Mouse (Mus musculus): ENCODE measurements around the gene Dpysl4. TPM values are rescaled to one million over a fixed set of nuclear protein-coding genes. Genes with fewer than 3 reads are reported as not detected.
A peak's percentile ranks its signal among the peaks of the same experiment; 100 is the strongest.

Gene Dpysl4
- total and polyA plus RNA-seq, 2 experiments from 2014 or later: 125 to 142 TPM

GRCm38 (mm10) chr7:139096399-139096798 lies 10.6 kb downstream of the Dpysl4 start:
- ATAC-seq (no peak), DNase-seq (no peak)
- H3K27ac ChIP-seq (ENCODE audit: low read depth, low read length): no peak overlapping the region
- no peak for TF ChIP-seq CTCF (IDR thresholded peaks at IDR 0.05; ENCODE audit: low read depth)
- no peak overlapping the region for H3K4me3 ChIP-seq (ENCODE audit: low read depth, low read length)
- peaks cover 69% of the 10 kb centered on the region for H3K36me3 ChIP-seq (ENCODE audit: insufficient read depth)
- H3K27me3 ChIP-seq (ENCODE audit: insufficient read depth, low read length): no peaks in the 10 kb centered on the region
- H3K4me2 ChIP-seq (ENCODE audit: low read depth): no peak overlapping the region
- WGBS: 94% methylated on average over 6 of the region's 6 CpGs
- no peaks in the 10 kb centered on the region for H3K9me3 ChIP-seq (ENCODE audit: low read length)
- no peaks in the 10 kb centered on the region for H3K4me1 ChIP-seq (ENCODE audit: insufficient read depth)
- no peak overlapping the region for H3K9ac ChIP-seq

- Histone ChIP-seq H3K36me3 (ENCODE audit: insufficient read depth) (peaks cover 40% of the 10 kb centered on the region), H3K9me3 (ENCODE audit: low read length) (no peaks in the 10 kb centered on the region), H3K27ac (ENCODE audit: low read depth, low read length) (no peak overlapping the region), H3K4me3 (ENCODE audit: low read depth, low read length) (no peak overlapping the region), H3K4me2 (ENCODE audit: low read depth) (no peak overlapping the region), H3K4me1 (ENCODE audit: insufficient read depth) (no peaks in the 10 kb centered on the region), H3K9ac (no peak overlapping the region), H3K27me3 (ENCODE audit: insufficient read depth, low read length) (no peaks in the 10 kb centered on the region)
- no peak for ATAC-seq
- no peak for DNase-seq
- peak; percentile 17; the same call in 1 of the 2 replicates for TF ChIP-seq CTCF (IDR thresholded peaks at IDR 0.05; ENCODE audit: low read depth)
- 70% methylated on average over 12 of the region's 12 CpGs for WGBS
Observed at GRCm38 (mm10) chr7:139100531-139101095, 14.8 kb downstream of the Dpysl4 start.

- no peak for TF ChIP-seq CTCF (IDR thresholded peaks at IDR 0.05; ENCODE audit: low read depth)
- Histone ChIP-seq H3K36me3 (ENCODE audit: insufficient read depth) (peaks cover 35% of the 10 kb centered on the region), H3K4me1 (ENCODE audit: insufficient read depth) (no peaks in the 10 kb centered on the region), H3K27me3 (ENCODE audit: insufficient read depth, low read length) (no peaks in the 10 kb centered on the region), H3K27ac (ENCODE audit: low read depth, low read length) (no peak overlapping the region), H3K4me2 (ENCODE audit: low read depth) (no peak overlapping the region), H3K4me3 (ENCODE audit: low read depth, low read length) (no peak overlapping the region), H3K9me3 (ENCODE audit: low read length) (no peaks in the 10 kb centered on the region), H3K9ac (no peak overlapping the region)
- DNase-seq (no peak), ATAC-seq (no peak)
- WGBS: 77% methylated on average over 10 of the region's 10 CpGs
Observed at GRCm38 (mm10) chr7:139101286-139101804, 15.5 kb downstream of the Dpysl4 start.

- Histone ChIP-seq H3K4me1 (ENCODE audit: insufficient read depth) (no peaks in the 10 kb centered on the region), H3K4me3 (ENCODE audit: low read depth, low read length) (no peak overlapping the region), H3K27ac (ENCODE audit: low read depth, low read length) (0 out of 2 replicates have a peak overlapping the region, but pooled peaks have one; percentile 4), H3K4me2 (ENCODE audit: low read depth) (no peak overlapping the region), H3K27me3 (ENCODE audit: insufficient read depth, low read length) (no peaks in the 10 kb centered on the region), H3K36me3 (ENCODE audit: insufficient read depth) (peaks cover 33% of the 10 kb centered on the region), H3K9me3 (ENCODE audit: low read length) (no peaks in the 10 kb centered on the region), H3K9ac (no peak overlapping the region)
- no peak for DNase-seq
- ATAC-seq: no peak
- WGBS: 66% methylated on average over 3 of the region's 3 CpGs
- TF ChIP-seq CTCF (IDR thresholded peaks at IDR 0.05; ENCODE audit: low read depth): no peak
Observed at GRCm38 (mm10) chr7:139101826-139102225, 16.0 kb downstream of the Dpysl4 start.

GRCm38 (mm10) chr7:139103960-139104381 lies 18.2 kb downstream of the Dpysl4 start:
- Histone ChIP-seq H3K27ac (ENCODE audit: low read depth, low read length) (no peak overlapping the region), H3K9ac (no peak overlapping the region), H3K4me2 (ENCODE audit: low read depth) (no peak overlapping the region), H3K4me3 (ENCODE audit: low read depth, low read length) (no peak overlapping the region), H3K9me3 (ENCODE audit: low read length) (no peaks in the 10 kb centered on the region), H3K4me1 (ENCODE audit: insufficient read depth) (no peaks in the 10 kb centered on the region), H3K27me3 (ENCODE audit: insufficient read depth, low read length) (no peaks in the 10 kb centered on the region), H3K36me3 (ENCODE audit: insufficient read depth) (peaks cover 20% of the 10 kb centered on the region; the same call in 1 of the 2 replicates)
- WGBS: 52% methylated on average over 10 of the region's 10 CpGs
- TF ChIP-seq CTCF (IDR thresholded peaks at IDR 0.05; ENCODE audit: low read depth): peak; percentile 51
- DNase-seq: no peak
- ATAC-seq: no peak

GRCm38 (mm10) chr7:139105076-139105475 lies 19.3 kb downstream of the Dpysl4 start:
- TF ChIP-seq CTCF (IDR thresholded peaks at IDR 0.05; ENCODE audit: low read depth): no peak
- Histone ChIP-seq H3K4me3 (ENCODE audit: low read depth, low read length) (no peak overlapping the region), H3K4me2 (ENCODE audit: low read depth) (no peak overlapping the region), H3K9me3 (ENCODE audit: low read length) (no peaks in the 10 kb centered on the region), H3K27me3 (ENCODE audit: insufficient read depth, low read length) (no peaks in the 10 kb centered on the region), H3K4me1 (ENCODE audit: insufficient read depth) (no peaks in the 10 kb centered on the region), H3K27ac (ENCODE audit: low read depth, low read length) (no peak overlapping the region), H3K36me3 (ENCODE audit: insufficient read depth) (peaks cover 14% of the 10 kb centered on the region; the same call in 1 of the 2 replicates), H3K9ac (no peak overlapping the region)
- WGBS: 89% methylated on average over 5 of the region's 5 CpGs
- no peak for DNase-seq
- no peak for ATAC-seq

GRCm38 (mm10) chr7:139105705-139106104 lies 19.9 kb downstream of the Dpysl4 start:
- DNase-seq: no peak

More at GRCm38 (mm10) chr7:139105705-139106104, 19.9 kb downstream of the Dpysl4 start:
- no peaks in the 10 kb centered on the region for H3K27me3 ChIP-seq (ENCODE audit: insufficient read depth, low read length)
- no peak for ATAC-seq
- H3K4me1 ChIP-seq (ENCODE audit: insufficient read depth): no peaks in the 10 kb centered on the region
- H3K4me2 ChIP-seq (ENCODE audit: low read depth): no peak overlapping the region
- no peak overlapping the region for H3K27ac ChIP-seq (ENCODE audit: low read depth, low read length)
- WGBS: 81% methylated on average over 7 of the region's 7 CpGs
- no peak overlapping the region for H3K4me3 ChIP-seq (ENCODE audit: low read depth, low read length)
- no peak overlapping the region for H3K9ac ChIP-seq
- H3K9me3 ChIP-seq (ENCODE audit: low read length): no peaks in the 10 kb centered on the region
- TF ChIP-seq CTCF (IDR thresholded peaks at IDR 0.05; ENCODE audit: low read depth): no peak
- H3K36me3 ChIP-seq (ENCODE audit: insufficient read depth): peaks cover 9% of the 10 kb centered on the region; the same call in 1 of the 2 replicates

All from forebrain, postnatal 0 days (tissue).